Mouse (Mus musculus) large intestine, adult 2 months (tissue): ENCODE measurements around the gene Hemgn. TPM values are rescaled to one million over a fixed set of nuclear protein-coding genes. Genes with fewer than 3 reads are reported as not detected.

Experiments
- DNase-seq: peaks from one replicate; pipeline ENCODE4 v3.0.0-alpha.2; 2012; ENCODE audit warnings: low read depth, low spot score
- whole genome bisulfite sequencing: fragments of 180-500 bp; shearing (Covaris S2); methylation state at CpG from one replicate; pipeline ENCODE4 v1.1.7; 2018; 5-methylcytosine and 5-hydroxymethylcytosine counted together
- polyA plus RNA-seq: library from polyadenylated mRNA; depleted of rRNA; stranded (reverse); fragments of >200 nt; gene quantifications from 2 replicates; pipeline ENCODE4 v1.2.3, GENCODE M21; 2012; rRNA removed

The Hemgn gene
- polyA plus RNA-seq = 0.05 TPM in 2 replicates

- no peak for DNase-seq
- WGBS = 72% methylated on average over 7 of the region's 7 CpGs
These were observed at the start of gene Hemgn for GRCm38 (mm10) chr4:46413406-46413805. TSS of gene Hemgn (minus strand) at chr4:46413506.

- DNase-seq = no peak
- WGBS = 80% methylated on average over 2 of the region's 2 CpGs
These were observed 45.1 kb upstream of the Hemgn start for GRCm38 (mm10) chr4:46458411-46458810.

GRCm38 (mm10) chr4:46457186-46457585 lies 43.9 kb upstream of the Hemgn start:
- DNase-seq = no peak
- 94% methylated on average over 3 of the region's 3 CpGs for WGBS

GRCm38 (mm10) chr4:46456762-46457161 lies 43.5 kb upstream of the Hemgn start:
- 79% methylated on average over 4 of the region's 4 CpGs for WGBS
- no peak for DNase-seq

GRCm38 (mm10) chr4:46454097-46454864 lies 41.0 kb upstream of the Hemgn start:
- DNase-seq = no peak
- WGBS = 68% methylated on average over 5 of the region's 5 CpGs

- no peak for DNase-seq
- WGBS = 53% methylated on average over 13 of the region's 13 CpGs
These were observed 39.8 kb upstream of the Hemgn start for GRCm38 (mm10) chr4:46452855-46453719.

- DNase-seq = peak; percentile 18
These were observed 39.2 kb upstream of the Hemgn start for GRCm38 (mm10) chr4:46452481-46452850.

GRCm38 (mm10) chr4:46451758-46452480 lies 38.6 kb upstream of the Hemgn start:
- DNase-seq = no peak

More at GRCm38 (mm10) chr4:46452481-46452850, 39.2 kb upstream of the Hemgn start:
- under 1% methylated on average over 19 of the region's 19 CpGs for WGBS

GRCm38 (mm10) chr4:46451240-46451757 lies 38.0 kb upstream of the Hemgn start:
- WGBS = 2% methylated on average over 66 of the region's 70 CpGs
- no peak for DNase-seq

More at GRCm38 (mm10) chr4:46451758-46452480, 38.6 kb upstream of the Hemgn start:
- 1% methylated on average over 106 of the region's 111 CpGs for WGBS

- DNase-seq = peak; percentile 45
- WGBS = under 1% methylated on average over 52 of the region's 66 CpGs
These were observed 37.3 kb upstream of the Hemgn start, which contains the start of gene Anp32b for GRCm38 (mm10) chr4:46450519-46451131. TSS of gene Anp32b (plus strand) at chr4:46450902.

- DNase-seq = no peak
- WGBS = 40% methylated on average over 7 of the region's 7 CpGs
These were observed 36.8 kb upstream of the Hemgn start for GRCm38 (mm10) chr4:46450020-46450518.

- DNase-seq = no peak
- 67% methylated on average over 6 of the region's 6 CpGs for WGBS
These were observed 35.6 kb upstream of the Hemgn start for GRCm38 (mm10) chr4:46448886-46449285.

- WGBS = 30% methylated on average over 1 of the region's 1 CpGs
These were observed 34.2 kb upstream of the Hemgn start for GRCm38 (mm10) chr4:46447461-46447860.

GRCm38 (mm10) chr4:46445237-46445945 lies 32.1 kb upstream of the Hemgn start:
- 50% methylated on average over 9 of the region's 9 CpGs for WGBS
- DNase-seq = no peak

More at GRCm38 (mm10) chr4:46447461-46447860, 34.2 kb upstream of the Hemgn start:
- no peak for DNase-seq

- no peak for DNase-seq
- 52% methylated on average over 4 of the region's 4 CpGs for WGBS
These were observed 29.2 kb upstream of the Hemgn start for GRCm38 (mm10) chr4:46442501-46442900.

- DNase-seq = no peak
- WGBS = 75% methylated on average over 12 of the region's 12 CpGs
These were observed 19.2 kb upstream of the Hemgn start for GRCm38 (mm10) chr4:46432339-46433036.

GRCm38 (mm10) chr4:46428903-46429499 lies 15.7 kb upstream of the Hemgn start:
- DNase-seq = no peak
- 64% methylated on average over 10 of the region's 10 CpGs for WGBS
